ENCODE assay signal across 10 mouse cellular contexts in the genomic region with DNA sequence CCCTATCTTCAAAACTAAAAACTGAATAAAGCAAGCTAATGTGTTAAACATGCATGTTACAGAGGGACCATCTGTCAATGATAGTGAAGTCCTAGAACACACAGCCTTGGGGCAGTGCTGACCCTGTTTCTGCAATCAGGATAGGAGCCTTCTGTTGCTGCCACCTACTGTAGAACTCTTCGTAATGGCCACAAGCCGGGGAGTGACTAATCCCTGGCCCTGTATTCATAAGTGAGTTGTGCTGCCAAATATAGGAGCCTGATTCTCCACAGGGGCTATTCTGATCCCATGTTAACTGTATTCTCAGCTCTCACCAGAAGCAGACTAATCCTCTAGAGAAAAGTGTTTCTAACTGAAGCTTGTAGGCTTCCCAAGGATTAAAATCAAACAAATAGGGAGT. TPM values are rescaled to one million over a fixed set of nuclear protein-coding genes. Genes with fewer than 3 reads are reported as not detected.
DNase-seq lines count a peak whose midpoint lies in the region; ATAC-seq and TF ChIP-seq lines count a peak whose summit lies in the region.
"Had no signal": no experiment of that assay in that cellular context is flagged by ENCODE, and none has a peak within 500 bp of the region (broad histone marks: within the 10 kb centered on the region; RNA-seq: fewer than 3 reads in every experiment).

No protein-coding gene starts in this region.

- no peak for TF ChIP-seq POLR2A in liver, adult 2 months (IDR thresholded peaks at IDR 0.05; ENCODE audit: extremely low read depth, insufficient read depth, low read length)
- TF ChIP-seq POLR2A in thymus, adult 2 months (IDR thresholded peaks at IDR 0.05; ENCODE audit: control insufficient read depth, extremely low read depth, insufficient read depth, low read length, poor library complexity): no peak

- no peaks in the 10 kb centered on the region for H3K27me3 ChIP-seq in embryonic facial prominence, embryonic 14.5 days (replicated peaks; ENCODE audit: control insufficient read depth, insufficient read depth, low read length)
- H3K27me3 ChIP-seq in embryonic facial prominence, embryonic 10.5 days (replicated peaks; ENCODE audit: low read depth, poor library complexity, severe bottlenecking): no peaks in the 10 kb centered on the region
- H3K27me3 ChIP-seq in liver, adult 2 months (ENCODE audit: control insufficient read depth, insufficient read depth, low read length): no peaks in the 10 kb centered on the region
- no peaks in the 10 kb centered on the region for H3K27me3 ChIP-seq in liver, embryonic 11.5 days (replicated peaks; ENCODE audit: control insufficient read depth, insufficient read depth, low read length)
- H3K27me3 ChIP-seq in thymus, adult 2 months (ENCODE audit: control insufficient read depth, insufficient read depth, low read length): no peaks in the 10 kb centered on the region

- TF ChIP-seq CTCF in liver, adult 2 months (IDR thresholded peaks at IDR 0.05; ENCODE audit: low read depth, low read length): 0 out of 2 replicates have a peak, but pooled peaks have one; percentile 5
- TF ChIP-seq CTCF in thymus, adult 2 months (IDR thresholded peaks at IDR 0.05; ENCODE audit: borderline replicate concordance, control insufficient read depth, extremely low read depth, insufficient read depth, low read length, poor library complexity): no peak

- no peak overlapping the region for H3K27ac ChIP-seq in embryonic facial prominence, embryonic 14.5 days (replicated peaks; ENCODE audit: low read depth, low read length)
- no peak overlapping the region for H3K27ac ChIP-seq in embryonic facial prominence, embryonic 10.5 days (replicated peaks)
- H3K27ac ChIP-seq in liver, adult 2 months (replicated peaks; ENCODE audit: insufficient read depth, low read depth, low read length): no peak overlapping the region
- H3K27ac ChIP-seq in liver, embryonic 11.5 days (ENCODE audit: low read depth, low read length): no peak overlapping the region
- no peak overlapping the region for H3K27ac ChIP-seq in thymus, adult 2 months (ENCODE audit: control insufficient read depth, insufficient read depth, low read length)
- H3K27ac ChIP-seq: macrophage had no signal

- peaks cover 18% of the 10 kb centered on the region for H3K36me3 ChIP-seq in embryonic facial prominence, embryonic 14.5 days (ENCODE audit: control insufficient read depth, insufficient read depth, low read length)
- peaks cover 67% of the 10 kb centered on the region for H3K36me3 ChIP-seq in embryonic facial prominence, embryonic 10.5 days (replicated peaks)
- peaks cover 8% of the 10 kb centered on the region; the same call in 1 of the 2 replicates for H3K36me3 ChIP-seq in liver, adult 2 months (ENCODE audit: control insufficient read depth, insufficient read depth, low read length)
- H3K36me3 ChIP-seq in liver, embryonic 11.5 days (ENCODE audit: control insufficient read depth, insufficient read depth, low read length): no peaks in the 10 kb centered on the region; the same call in 1 of the 2 replicates
- no peaks in the 10 kb centered on the region for H3K36me3 ChIP-seq in thymus, adult 2 months (ENCODE audit: control insufficient read depth, insufficient read depth, low read length)

- no peak overlapping the region for H3K4me2 ChIP-seq in embryonic facial prominence, embryonic 14.5 days (ENCODE audit: low read depth, low read length)
- H3K4me2 ChIP-seq in liver, embryonic 11.5 days: no peak overlapping the region

- no peaks in the 10 kb centered on the region for H3K9me3 ChIP-seq in embryonic facial prominence, embryonic 14.5 days (ENCODE audit: control insufficient read depth, low read length)
- H3K9me3 ChIP-seq in embryonic facial prominence, embryonic 10.5 days: no peaks in the 10 kb centered on the region
- H3K9me3 ChIP-seq in liver, embryonic 11.5 days (ENCODE audit: control insufficient read depth, low read length): no peaks in the 10 kb centered on the region

- WGBS in embryonic facial prominence, embryonic 14.5 days: 82% methylated on average over 2 of the region's 2 CpGs
- WGBS in embryonic facial prominence, embryonic 10.5 days: 81% methylated on average over 2 of the region's 2 CpGs
- WGBS in liver, adult 2 months: 46% methylated on average over 2 of the region's 2 CpGs
- 91% methylated on average over 2 of the region's 2 CpGs for WGBS in liver, embryonic 11.5 days
- WGBS in thymus, adult 2 months: 95% methylated on average over 2 of the region's 2 CpGs

- H3K79me2 ChIP-seq in liver, adult 2 months (ENCODE audit: control insufficient read depth, insufficient read depth, low read length): no peaks in the 10 kb centered on the region

- no peaks in the 10 kb centered on the region for H3K4me1 ChIP-seq in embryonic facial prominence, embryonic 14.5 days (ENCODE audit: control insufficient read depth, insufficient read depth, low read length)
- no peaks in the 10 kb centered on the region for H3K4me1 ChIP-seq in embryonic facial prominence, embryonic 10.5 days
- H3K4me1 ChIP-seq in liver, adult 2 months (ENCODE audit: control insufficient read depth, insufficient read depth, low read length): peaks cover 9% of the 10 kb centered on the region; the same call in 1 of the 2 replicates
- no peaks in the 10 kb centered on the region for H3K4me1 ChIP-seq in liver, embryonic 11.5 days (replicated peaks; ENCODE audit: control insufficient read depth, insufficient read depth, low read length)
- no peaks in the 10 kb centered on the region for H3K4me1 ChIP-seq in thymus, adult 2 months (replicated peaks; ENCODE audit: control insufficient read depth, insufficient read depth, low read length)

- no peak overlapping the region for H3K9ac ChIP-seq in embryonic facial prominence, embryonic 14.5 days (ENCODE audit: low read depth, low read length)
- no peak overlapping the region for H3K9ac ChIP-seq in liver, adult 2 months (ENCODE audit: low read depth, low read length)
- H3K9ac ChIP-seq in liver, embryonic 11.5 days (ENCODE audit: low read depth, low read length): no peak overlapping the region

- no peak overlapping the region for H3K4me3 ChIP-seq in embryonic facial prominence, embryonic 14.5 days (ENCODE audit: low read depth, low read length)
- no peak overlapping the region for H3K4me3 ChIP-seq in embryonic facial prominence, embryonic 10.5 days
- H3K4me3 ChIP-seq in liver, adult 2 months (ENCODE audit: insufficient read depth, low read depth, low read length): no peak overlapping the region
- H3K4me3 ChIP-seq in liver, embryonic 11.5 days (ENCODE audit: low read depth, low read length): no peak overlapping the region
- no peak overlapping the region for H3K4me3 ChIP-seq in thymus, adult 2 months (ENCODE audit: control insufficient read depth, insufficient read depth, low read length)

- DNase-seq in embryonic facial prominence, embryonic 14.5 days (ENCODE audit: low spot score): peak; percentile 12
- DNase-seq in embryonic facial prominence, embryonic 10.5 days (ENCODE audit: low spot score): no peak
- DNase-seq in liver, adult 2 months (ENCODE audit: extremely low read depth, low read depth, low spot score): no peak
- DNase-seq in liver, embryonic 11.5 days (ENCODE audit: low spot score): no peak
- peak; percentile 54 to 60 for DNase-seq in cerebellum, postnatal 10 days
- peak; percentile 26 for DNase-seq in retina, adult 2 months (ENCODE audit: low read depth, low spot score)
- no peak for DNase-seq in embryo, embryonic 10 days (ENCODE audit: low spot score)
- DNase-seq in thymus, adult 2 months: no peak
- DNase-seq: kidney, postnatal 4 days had no signal

- ATAC-seq in embryonic facial prominence, embryonic 14.5 days (ENCODE audit: low read depth): no peak
- ATAC-seq in liver, embryonic 11.5 days (replicated peaks; ENCODE audit: low FRiP score): no peak

RNA-seq across cellular contexts. Expression of a gene that starts 9.4 kb away (rescaled TPM):
- 41.9 and 49.6 TPM in 2 replicates for polyA plus RNA-seq in embryonic facial prominence, embryonic 14.5 days (2014; fragmentation: Nextera tagmentation; extraction: Ambion mirVana)
- polyA plus RNA-seq in embryonic facial prominence, embryonic 10.5 days (2016; fragmentation: Nextera tagmentation; extraction: Ambion mirVana): 74.2 and 75.5 TPM in 2 replicates
- 44.4 and 45.4 TPM in 2 replicates for total RNA-seq in liver, adult 2 months (2014; rRNA removed)
- polyA plus RNA-seq in liver, adult 2 months (2012; rRNA removed): 18.3 and 18.5 TPM in 2 replicates
- polyA plus RNA-seq in liver, embryonic 11.5 days (2014; fragmentation: Nextera tagmentation; extraction: Ambion mirVana): 52.0 and 57.9 TPM in 2 replicates
- 10.8 and 12.2 TPM in 2 replicates for polyA plus RNA-seq in thymus, adult 2 months (2012; rRNA removed)

RNA-seq across cellular contexts. Expression of a gene that starts 50.7 kb away (rescaled TPM):
- polyA plus RNA-seq in embryonic facial prominence, embryonic 14.5 days (2014; fragmentation: Nextera tagmentation; extraction: Ambion mirVana): 32.0 and 34.1 TPM in 2 replicates
- 37.7 and 42.2 TPM in 2 replicates for polyA plus RNA-seq in embryonic facial prominence, embryonic 10.5 days (2016; fragmentation: Nextera tagmentation; extraction: Ambion mirVana)
- 17.4 and 18.2 TPM in 2 replicates for total RNA-seq in liver, adult 2 months (2014; rRNA removed)
- 5.5 and 6.5 TPM in 2 replicates for polyA plus RNA-seq in liver, adult 2 months (2012; rRNA removed)
- 34.8 and 36.9 TPM in 2 replicates for polyA plus RNA-seq in liver, embryonic 11.5 days (2014; fragmentation: Nextera tagmentation; extraction: Ambion mirVana)
- polyA plus RNA-seq in thymus, adult 2 months (2012; rRNA removed): 9.7 and 12.2 TPM in 2 replicates

Comparison
In these comparisons a context has a peak if more than half of its experiments do, and no peak if none do; other contexts are left out.
1. DNase-seq: peak in embryonic facial prominence, embryonic 14.5 days (single experiment), cerebellum, postnatal 10 days (2 of 2) and retina, adult 2 months (single experiment); none in embryonic facial prominence, embryonic 10.5 days (single experiment), liver, adult 2 months (single experiment), liver, embryonic 11.5 days (single experiment), embryo, embryonic 10 days (single experiment) and thymus, adult 2 months (single experiment).